Mouse (Mus musculus) lung, postnatal 0 days (tissue): ENCODE results near the gene Rab6b. TPM values are rescaled to one million over a fixed set of nuclear protein-coding genes. Genes with fewer than 3 reads are reported as not detected.

ENCODE experiments used
- ATAC-seq: fragments of 200-750 bp; cut with Nextera tagmentation; 2 replicates; pipeline ENCODE4 v1.8.0; 2017; ENCODE audit warnings: moderate library complexity
- DNase-seq: peaks from one replicate; pipeline ENCODE4 v3.0.0-alpha.2; 2016; ENCODE audit warnings: low spot score
- H3K27ac ChIP-seq: fragments of 300-500 bp; sonication (generic); 2 replicates; pipeline ENCODE4 v1.5.1; 2014; ENCODE audit warnings: antibody characterized with exemption, mild to moderate bottlenecking, low read length, mixed read lengths
- H3K27me3 ChIP-seq: fragments of 300-500 bp; sonication (generic); replicated peaks from 2 replicates; pipeline ENCODE4 v1.6.1; 2014; ENCODE audit warnings: low read length, mixed read lengths; ENCODE audit not compliant: insufficient read depth
- H3K36me3 ChIP-seq: fragments of 300-500 bp; sonication (generic); 2 replicates; pipeline ENCODE4 v1.6.1; 2014; ENCODE audit warnings: low read length, mixed read lengths; ENCODE audit not compliant: insufficient read depth
- H3K4me1 ChIP-seq: fragments of 300-500 bp; sonication (generic); 2 replicates; pipeline ENCODE4 v1.6.1; 2014; ENCODE audit warnings: antibody characterized with exemption, low read depth, low read length, mixed read lengths; ENCODE audit not compliant: insufficient read depth
- H3K4me2 ChIP-seq: fragments of 300-500 bp; sonication (generic); replicated peaks from 2 replicates; pipeline ENCODE4 v1.6.1; 2014; ENCODE audit warnings: low read depth, mild to moderate bottlenecking, low read length, moderate library complexity, mixed read lengths
- H3K4me3 ChIP-seq: fragments of 300-500 bp; sonication (generic); 2 replicates; pipeline ENCODE4 v1.5.1; 2014; ENCODE audit warnings: low read depth, low read length
- H3K9ac ChIP-seq: fragments of 300-500 bp; sonication (generic); replicated peaks from 2 replicates; pipeline ENCODE4 v1.6.1; 2014; ENCODE audit warnings: low read depth, mild to moderate bottlenecking
- H3K9me3 ChIP-seq: fragments of 300-500 bp; sonication (generic); 2 replicates; pipeline ENCODE4 v1.6.1; 2016; ENCODE audit warnings: low read length, mixed read lengths
- CTCF ChIP-seq: IDR thresholded peaks from 2 replicates; pipeline ENCODE4 v1.5.1; 2016; ENCODE audit warnings: antibody characterized with exemption, mild to moderate bottlenecking
- EP300 ChIP-seq: IDR thresholded peaks from 2 replicates; pipeline ENCODE4 v1.6.1; 2016; ENCODE audit warnings: antibody characterized with exemption, mild to moderate bottlenecking, control low read depth
- WGBS: fragments of 180-500 bp; shearing (Covaris S2); extraction: QIAGEN DNeasy Blood & Tissue Kit; methylation state at CpG from one replicate; pipeline ENCODE4 v1.1.7; 2014; 5-methylcytosine and 5-hydroxymethylcytosine counted together
- polyA plus RNA-seq: library from polyadenylated mRNA; unstranded; fragments of >200 nt; fragmentation: Nextera tagmentation; extraction: Ambion mirVana; gene quantifications from 2 replicates; pipeline ENCODE4 v1.2.1, GENCODE M21; 2015

Rab6b gene
- polyA plus RNA-seq, 1 experiment from 2014 or later = 6.8 TPM

GRCm38 (mm10) chr9:103072204-103072599 lies 39.4 kb upstream of the Rab6b start:
- no peak overlapping the region for H3K4me2 ChIP-seq
- no peak for DNase-seq
- no peaks in the 10 kb centered on the region for H3K9me3 ChIP-seq
- H3K27me3 ChIP-seq = no peaks in the 10 kb centered on the region
- H3K4me1 ChIP-seq = peaks cover 5% of the 10 kb centered on the region; the same call in 1 of the 2 replicates
- no peak overlapping the region for H3K27ac ChIP-seq
- no peak overlapping the region for H3K4me3 ChIP-seq
- no peak overlapping the region for H3K9ac ChIP-seq
- no peaks in the 10 kb centered on the region for H3K36me3 ChIP-seq
- no peak for TF ChIP-seq CTCF
- 87% methylated on average over 6 of the region's 6 CpGs for whole genome bisulfite sequencing
- no peak for ATAC-seq

GRCm38 (mm10) chr9:103072926-103073515 lies 38.6 kb upstream of the Rab6b start:
- no peaks in the 10 kb centered on the region for H3K36me3 ChIP-seq
- no peaks in the 10 kb centered on the region for H3K27me3 ChIP-seq
- no peak overlapping the region for H3K9ac ChIP-seq
- H3K4me1 ChIP-seq = peaks cover 5% of the 10 kb centered on the region; the same call in 1 of the 2 replicates
- 59% methylated on average over 11 of the region's 11 CpGs for WGBS
- no peak overlapping the region for H3K4me2 ChIP-seq
- DNase-seq = peak; percentile 41
- TF ChIP-seq EP300 = no peak
- TF ChIP-seq CTCF = no peak
- H3K4me3 ChIP-seq = no peak overlapping the region
- no peaks in the 10 kb centered on the region for H3K9me3 ChIP-seq
- no peak overlapping the region for H3K27ac ChIP-seq
- ATAC-seq = peak; percentile 25; the same call in 1 of the 2 replicates

- Histone ChIP-seq H3K9ac (no peak overlapping the region), H3K4me2 (no peak overlapping the region), H3K4me3 (no peak overlapping the region), H3K27me3 (no peaks in the 10 kb centered on the region), H3K4me1 (0 out of 2 replicates have a peak, but pooled peaks cover 5% of the 10 kb centered on the region), H3K36me3 (peaks cover 10% of the 10 kb centered on the region; the same call in 1 of the 2 replicates), H3K9me3 (no peaks in the 10 kb centered on the region), H3K27ac (peak overlapping the region; percentile 75)
- DNase-seq = peak; percentile 84
- TF ChIP-seq CTCF (no peak), EP300 (peak; percentile 94)
- ATAC-seq = peak; percentile 86
- 30% methylated on average over 21 of the region's 21 CpGs for WGBS
Measured at GRCm38 (mm10) chr9:103076836-103077531, 34.6 kb upstream of the Rab6b start.

GRCm38 (mm10) chr9:103078194-103078691 lies 33.3 kb upstream of the Rab6b start:
- TF ChIP-seq CTCF (no peak), EP300 (peak; percentile 52)
- Histone ChIP-seq H3K4me2 (no peak overlapping the region), H3K27ac (0 out of 2 replicates have a peak overlapping the region, but pooled peaks have one; percentile 75), H3K9me3 (no peaks in the 10 kb centered on the region), H3K36me3 (peaks cover 15% of the 10 kb centered on the region; the same call in 1 of the 2 replicates), H3K27me3 (no peaks in the 10 kb centered on the region), H3K9ac (no peak overlapping the region), H3K4me3 (no peak overlapping the region), H3K4me1 (0 out of 2 replicates have a peak, but pooled peaks cover 5% of the 10 kb centered on the region)
- WGBS = 58% methylated on average over 6 of the region's 6 CpGs
- DNase-seq (peak; percentile 64), ATAC-seq (peak; percentile 27; the same call in 1 of the 2 replicates)

GRCm38 (mm10) chr9:103080211-103080610 lies 31.4 kb upstream of the Rab6b start:
- no peak overlapping the region for H3K4me3 ChIP-seq
- 0 out of 2 replicates have a peak, but pooled peaks cover 5% of the 10 kb centered on the region for H3K4me1 ChIP-seq
- H3K4me2 ChIP-seq = no peak overlapping the region
- WGBS = 94% methylated on average over 3 of the region's 3 CpGs
- DNase-seq = no peak
- peaks cover 19% of the 10 kb centered on the region for H3K36me3 ChIP-seq
- ATAC-seq = no peak
- no peak overlapping the region for H3K27ac ChIP-seq
- H3K9ac ChIP-seq = no peak overlapping the region
- H3K27me3 ChIP-seq = no peaks in the 10 kb centered on the region
- TF ChIP-seq CTCF (no peak), EP300 (no peak)
- H3K9me3 ChIP-seq = no peaks in the 10 kb centered on the region

GRCm38 (mm10) chr9:103082246-103082975 lies 29.2 kb upstream of the Rab6b start:
- no peak for ATAC-seq
- DNase-seq = no peak
- Histone ChIP-seq H3K9me3 (no peaks in the 10 kb centered on the region), H3K36me3 (peaks cover 19% of the 10 kb centered on the region), H3K4me1 (no peaks in the 10 kb centered on the region), H3K27me3 (no peaks in the 10 kb centered on the region), H3K9ac (no peak overlapping the region), H3K4me2 (no peak overlapping the region), H3K27ac (no peak overlapping the region), H3K4me3 (no peak overlapping the region)
- 67% methylated on average over 8 of the region's 8 CpGs for WGBS
- TF ChIP-seq CTCF (no peak), EP300 (no peak)
